Mouse (Mus musculus): ENCODE measurements around the gene Pstpip1.

Pstpip1 gene

GRCm38 (mm10) chr9:56089778-56090520 is at the start of gene Pstpip1:
Gene Pstpip1, plus strand, starts transcription at chr9:56089962.
- peak; percentile 98 for DNase-seq

GRCm38 (mm10) chr9:56041372-56042180 is 48.2 kb upstream of the Pstpip1 start, which contains the start of gene Rcn2:
Gene Rcn2, plus strand, starts transcription at chr9:56041845.
- DNase-seq: peak; percentile 100

- peak; percentile 87 for DNase-seq
Measured at GRCm38 (mm10) chr9:56042181-56042621, 47.6 kb upstream of the Pstpip1 start.

- DNase-seq: no peak
Measured at GRCm38 (mm10) chr9:56053796-56054195, 36.0 kb upstream of the Pstpip1 start.

- DNase-seq: no peak
Measured at GRCm38 (mm10) chr9:56056147-56056546, 33.6 kb upstream of the Pstpip1 start.

- DNase-seq: peak; percentile 86
Measured at GRCm38 (mm10) chr9:56062336-56062735, 27.4 kb upstream of the Pstpip1 start.

GRCm38 (mm10) chr9:56065011-56065410 is 24.8 kb upstream of the Pstpip1 start:
- DNase-seq: no peak

- DNase-seq: no peak
Measured at GRCm38 (mm10) chr9:56067964-56068363, 21.8 kb upstream of the Pstpip1 start.

- peak; percentile 79 for DNase-seq
Measured at GRCm38 (mm10) chr9:56068630-56069029, 21.1 kb upstream of the Pstpip1 start.

GRCm38 (mm10) chr9:56072861-56073260 is 16.9 kb upstream of the Pstpip1 start:
- DNase-seq: peak; percentile 27

- DNase-seq: peak; percentile 95
Measured at GRCm38 (mm10) chr9:56074863-56075262, 14.9 kb upstream of the Pstpip1 start.

- peak; percentile 98 for DNase-seq
Measured at GRCm38 (mm10) chr9:56075264-56075663, 14.5 kb upstream of the Pstpip1 start.

GRCm38 (mm10) chr9:56075901-56076620 is 13.7 kb upstream of the Pstpip1 start:
- DNase-seq: peak; percentile 95

GRCm38 (mm10) chr9:56079587-56079986 is 10.2 kb upstream of the Pstpip1 start:
- DNase-seq: peak; percentile 84

- DNase-seq: no peak
Measured at GRCm38 (mm10) chr9:56086524-56086923, 3.2 kb upstream of the Pstpip1 start.

GRCm38 (mm10) chr9:56090546-56091225 is 924 bp downstream of the Pstpip1 start:
- no peak for DNase-seq

- no peak for DNase-seq
Measured at GRCm38 (mm10) chr9:56092102-56092501, 2.3 kb downstream of the Pstpip1 start.

GRCm38 (mm10) chr9:56097584-56098298 is 8.0 kb downstream of the Pstpip1 start:
- no peak for DNase-seq

GRCm38 (mm10) chr9:56100041-56100522 is 10.3 kb downstream of the Pstpip1 start:
- DNase-seq: no peak

- no peak for DNase-seq
Measured at GRCm38 (mm10) chr9:56101022-56101421, 11.3 kb downstream of the Pstpip1 start.

- DNase-seq: no peak
Measured at GRCm38 (mm10) chr9:56104921-56105320, 15.2 kb downstream of the Pstpip1 start.

All from heart, adult 11 months (tissue).